Mouse (Mus musculus) left cerebral cortex, adult 2 months (tissue): Measurements from ENCODE around the gene Nanos2. TPM values are rescaled to one million over a fixed set of nuclear protein-coding genes. Genes with fewer than 3 reads are reported as not detected.

Experiments used
- DNase-seq, 2 experiments: peaks; one replicate each; pipeline ENCODE4 v3.0.0; 2021 to 2022; ENCODE audit warnings: low spot score in 2 of 2, mixed read lengths in 1 of 2; ENCODE audit errors: extremely low spot score in 1 of 2
- H3K27ac ChIP-seq: fragments of 200-600 bp; 2 replicates; pipeline ENCODE4 v1.8.1; 2022
- H3K4me3 ChIP-seq: fragments of 200-600 bp; 2 replicates; pipeline ENCODE4 v1.8.1; 2022
- CTCF ChIP-seq: fragments of 200-600 bp; IDR thresholded peaks from 2 replicates; pipeline ENCODE4 v1.8.1; 2022; ENCODE audit warnings: antibody characterized with exemption, mild to moderate bottlenecking, moderate library complexity
- intact Hi-C: fragments of 180-260 bp; cut with DNase I; formaldehyde crosslinking; loops from one replicate; pipeline ENCODE4 v1.15.1; 2025
- total RNA-seq, 2 experiments: library from RNA; stranded (reverse); gene quantifications; 2 replicates each; pipeline ENCODE4 v1.2.3; 2021

The Nanos2 gene
- total RNA-seq, 2 experiments from 2014 or later, result 0.51 to 0.86 TPM

- H3K27ac ChIP-seq, result peak overlapping the region; percentile 94
- intact Hi-C loops, result loop anchor here (5.0 kb wide), 1 partner anchor 95 kb away; no protein-coding TSS in a partner anchor
- peak overlapping the region; percentile 80 for H3K4me3 ChIP-seq
- TF ChIP-seq CTCF, result no peak
- peak; percentile 61 to 63 for DNase-seq
Measured at GRCm38 (mm10) chr7:18992294-18992675, 5.1 kb downstream of the Nanos2 start.

- DNase-seq, result no peak
- Histone ChIP-seq H3K4me3 (peak overlapping the region; percentile 80), H3K27ac (no peak overlapping the region)
- TF ChIP-seq CTCF, result no peak
- intact Hi-C loops, result loop anchor here (5.0 kb wide), 1 partner anchor 96 kb away; no protein-coding TSS in a partner anchor
Measured at GRCm38 (mm10) chr7:18993036-18993435, 5.8 kb downstream of the Nanos2 start.

GRCm38 (mm10) chr7:18998835-18999234, 11.6 kb downstream of the Nanos2 start:
- no peak overlapping the region for H3K4me3 ChIP-seq
- intact Hi-C loops, result no loop called here
- TF ChIP-seq CTCF, result peak; percentile 23
- no peak for DNase-seq
- no peak overlapping the region for H3K27ac ChIP-seq

- no peak for TF ChIP-seq CTCF
- intact Hi-C loops, result loop anchor here (10.0 kb wide), 1 partner anchor 714 kb away; the partner anchor contains the start of gene Tomm40
Measured at GRCm38 (mm10) chr7:19000421-19000820, 13.2 kb downstream of the Nanos2 start.

GRCm38 (mm10) chr7:19001066-19001806, 14.0 kb downstream of the Nanos2 start:
- intact Hi-C loops, result loop anchor here (10.0 kb wide), 1 partner anchor 714 kb away; the partner anchor contains the start of gene Tomm40
- DNase-seq, result no peak
- Histone ChIP-seq H3K4me3 (no peak overlapping the region), H3K27ac (peak overlapping the region; percentile 5)
- no peak for TF ChIP-seq CTCF

More at GRCm38 (mm10) chr7:19000421-19000820, 13.2 kb downstream of the Nanos2 start:
- DNase-seq, result no peak
- Histone ChIP-seq H3K27ac (no peak overlapping the region), H3K4me3 (no peak overlapping the region)

- no peak for DNase-seq
- Histone ChIP-seq H3K4me3 (no peak overlapping the region), H3K27ac (peak overlapping the region; percentile 94)
- no peak for TF ChIP-seq CTCF
- intact Hi-C loops, result loop anchor here (1.0 to 10.0 kb wide), 2 partner anchors 10 to 713 kb away; partner anchors contain the start of genes Mypop and Tomm40
Measured at GRCm38 (mm10) chr7:19001807-19002085, 14.5 kb downstream of the Nanos2 start.

- no peak for TF ChIP-seq CTCF
- H3K4me3 ChIP-seq, result no peak overlapping the region
- DNase-seq, result peak in 1 of 2 experiments; percentile 9
- intact Hi-C loops, result loop anchor here (1.0 to 10.0 kb wide), 2 partner anchors 11 to 713 kb away; partner anchors contain the start of genes Mypop and Tomm40
- H3K27ac ChIP-seq, result peak overlapping the region; percentile 94
Measured at GRCm38 (mm10) chr7:19002115-19002514, 14.9 kb downstream of the Nanos2 start.

GRCm38 (mm10) chr7:19002848-19003498, 15.8 kb downstream of the Nanos2 start:
- intact Hi-C loops, result loop anchor here (1.0 to 10.0 kb wide), 2 partner anchors 12 to 712 kb away; partner anchors contain the start of genes Mypop and Tomm40
- Histone ChIP-seq H3K4me3 (peak overlapping the region; percentile 46), H3K27ac (peak overlapping the region; percentile 94)
- peak; percentile 71 to 76 for DNase-seq
- no peak for TF ChIP-seq CTCF

GRCm38 (mm10) chr7:19003902-19004630, 16.9 kb downstream of the Nanos2 start, which contains the start of gene Irf2bp1:
Gene Irf2bp1, plus strand, starts transcription at chr7:19004044.
- intact Hi-C loops, result loop anchor here (10.0 kb wide), 1 partner anchor 711 kb away; the partner anchor contains the start of gene Tomm40
- no peak for TF ChIP-seq CTCF
- Histone ChIP-seq H3K4me3 (peak within 1 kb of the TSS; percentile 88), H3K27ac (peak within 1 kb of the TSS; percentile 94)
- peak; percentile 93 to 94 for DNase-seq

GRCm38 (mm10) chr7:19004631-19005079, 17.5 kb downstream of the Nanos2 start:
- intact Hi-C loops, result loop anchor here (10.0 kb wide), 1 partner anchor 710 kb away; the partner anchor contains the start of gene Tomm40
- no peak for TF ChIP-seq CTCF
- Histone ChIP-seq H3K27ac (peak overlapping the region; percentile 93), H3K4me3 (peak overlapping the region; percentile 88)
- no peak for DNase-seq

- intact Hi-C loops, result loop anchor here (2.0 to 10.0 kb wide), 2 partner anchors 17 to 709 kb away; partner anchors contain the start of genes Foxa3 and Tomm40
- TF ChIP-seq CTCF, result no peak
- DNase-seq, result no peak
- Histone ChIP-seq H3K4me3 (no peak overlapping the region), H3K27ac (no peak overlapping the region)
Measured at GRCm38 (mm10) chr7:19005417-19006121, 18.4 kb downstream of the Nanos2 start.
